Mouse (Mus musculus) stomach, embryonic 16.5 days (tissue): ENCODE results near the gene Zfp975. TPM values are rescaled to one million over a fixed set of nuclear protein-coding genes. Genes with fewer than 3 reads are reported as not detected.
"Not testable (repeated sequence)": the region's sequence is repeated elsewhere in the genome, so short reads cannot be mapped to it uniquely, and the experiment has no call there.

Experiments
- ATAC-seq: fragments of 200-750 bp; cut with Nextera tagmentation; 2 replicates; pipeline ENCODE4 v1.8.0; 2017; ENCODE audit warnings: moderate number of reproducible peaks, moderate TSS enrichment; ENCODE audit not compliant: insufficient read depth, low FRiP score
- H3K27ac ChIP-seq: fragments of 300-500 bp; sonication (generic); 2 replicates; pipeline ENCODE4 v1.5.1; 2014; ENCODE audit warnings: low read length
- H3K27me3 ChIP-seq: fragments of 300-500 bp; sonication (generic); 2 replicates; pipeline ENCODE4 v1.6.1; 2014; ENCODE audit warnings: low read length, control low read depth, mixed read lengths; ENCODE audit not compliant: control insufficient read depth, insufficient read depth
- H3K36me3 ChIP-seq: fragments of 300-500 bp; sonication (generic); 2 replicates; pipeline ENCODE4 v1.6.1; 2014; ENCODE audit warnings: low read length; ENCODE audit not compliant: control insufficient read depth, insufficient read depth
- H3K4me1 ChIP-seq: fragments of 300-500 bp; sonication (generic); 2 replicates; pipeline ENCODE4 v1.6.1; 2014; ENCODE audit warnings: low read length, control low read depth, mixed read lengths; ENCODE audit not compliant: control insufficient read depth, insufficient read depth
- H3K4me2 ChIP-seq: fragments of 300-500 bp; sonication (generic); 2 replicates; pipeline ENCODE4 v1.6.1; 2014; ENCODE audit warnings: low read depth, low read length, mixed read lengths
- H3K4me3 ChIP-seq: fragments of 300-500 bp; sonication (generic); replicated peaks from 2 replicates; pipeline ENCODE4 v1.5.1; 2014; ENCODE audit warnings: mild to moderate bottlenecking, low read length
- H3K9ac ChIP-seq: fragments of 300-500 bp; sonication (generic); 2 replicates; pipeline ENCODE4 v1.6.1; 2014; ENCODE audit warnings: low read length
- H3K9me3 ChIP-seq: fragments of 300-500 bp; sonication (generic); replicated peaks from 2 replicates; pipeline ENCODE4 v1.6.1; 2016; ENCODE audit warnings: low read length, control low read depth; ENCODE audit not compliant: control insufficient read depth
- WGBS: fragments of 180-500 bp; shearing (Covaris S2); extraction: QIAGEN DNeasy Blood & Tissue Kit; methylation state at CpG from one replicate; pipeline ENCODE4 v1.1.7; 2014; 5-methylcytosine and 5-hydroxymethylcytosine counted together
- polyA plus RNA-seq: library from polyadenylated mRNA; unstranded; fragments of >200 nt; fragmentation: Nextera tagmentation; extraction: Ambion mirVana; gene quantifications from 2 replicates; pipeline ENCODE4 v1.2.1, GENCODE M21; 2015

Zfp975 gene
- polyA plus RNA-seq, 1 experiment from 2014 or later, result 7.8 TPM

DNA sequence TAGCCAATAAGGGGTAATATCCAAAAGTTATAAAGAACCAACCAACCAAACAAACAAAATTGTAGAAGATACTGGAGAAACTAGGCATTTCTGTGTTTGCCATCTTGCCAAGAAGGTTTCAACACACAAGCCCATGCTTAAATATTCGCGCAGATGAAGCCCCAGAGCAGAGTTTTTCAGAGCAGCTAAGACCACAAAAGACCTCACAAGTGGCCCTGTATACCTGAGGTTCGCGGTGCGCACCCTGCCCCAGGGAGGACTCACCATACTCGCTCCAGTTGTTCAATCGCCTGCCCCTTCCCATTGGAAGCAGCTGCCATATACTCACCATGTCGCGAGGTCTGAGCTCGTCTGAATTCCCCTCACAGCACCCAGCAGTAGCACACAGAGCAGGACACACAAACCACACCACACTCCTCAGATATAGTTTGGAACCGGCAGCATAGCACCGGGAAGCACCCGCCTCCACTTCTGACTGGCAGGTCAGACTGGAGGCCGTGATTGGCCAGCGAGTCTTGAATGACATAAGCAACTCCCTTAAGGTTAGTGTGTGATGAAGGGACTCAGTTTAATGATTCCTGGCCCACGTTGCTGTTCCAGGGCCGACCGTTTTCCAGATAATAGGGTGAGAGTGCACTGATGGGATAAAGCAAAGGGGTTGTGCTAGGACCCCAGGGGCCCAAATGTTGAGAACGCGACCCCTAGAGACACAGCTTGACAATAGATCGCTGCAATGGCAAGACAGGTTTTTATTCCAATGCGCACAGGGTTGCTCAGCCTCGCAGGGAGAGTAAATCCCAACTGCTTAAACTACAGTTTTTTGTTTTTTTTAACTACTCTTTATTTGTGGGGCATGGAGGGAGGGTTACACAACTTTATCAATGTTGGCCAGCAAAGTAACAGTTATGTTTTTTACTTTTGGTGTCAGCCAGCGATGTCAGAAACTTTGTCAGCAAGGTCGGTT, 50.1 kb downstream of the Zfp975 start, which contains the start of gene Zfp976:
Gene Zfp976, minus strand, starts transcription at position 437 of the 964 bp plus-strand sequence.
- H3K36me3 ChIP-seq, H3K27ac ChIP-seq, H3K27me3 ChIP-seq, H3K4me1 ChIP-seq, H3K9me3 ChIP-seq: not testable (repeated sequence)
- ATAC-seq, result peak; percentile 97
- 1% methylated on average over 25 of the region's 25 CpGs for WGBS
- H3K4me3 ChIP-seq, result peak within 1 kb of the TSS; percentile 54
- peak within 1 kb of the TSS; percentile 50 for H3K4me2 ChIP-seq
- H3K9ac ChIP-seq, result peak within 1 kb of the TSS; percentile 69

GRCm38 (mm10) chr7:42631031-42631430, 61.5 kb downstream of the Zfp975 start:
- not testable (repeated sequence) for H3K4me1 ChIP-seq, H3K4me3 ChIP-seq, H3K36me3 ChIP-seq, H3K4me2 ChIP-seq, H3K27me3 ChIP-seq, H3K27ac ChIP-seq, ATAC-seq, H3K9ac ChIP-seq, H3K9me3 ChIP-seq

Other genes with a start within 250 kb of the Zfp975 start
- gene 4933421I07Rik, start 244.6 kb downstream of the Zfp975 start, polyA plus RNA-seq, result not detected in 2 replicates
- gene Zfp141, start 187.0 kb downstream of the Zfp975 start, polyA plus RNA-seq, result 7.9 and 8.3 TPM in 2 replicates
- not detected in 2 replicates for gene Gm21028, start 114.2 kb downstream of the Zfp975 start, polyA plus RNA-seq
- 0.95 and 1.9 TPM in 2 replicates for gene Zfp977, start 100.2 kb downstream of the Zfp975 start, polyA plus RNA-seq
- gene Zfp976, start 50.2 kb downstream of the Zfp975 start, polyA plus RNA-seq, result 3.2 and 3.7 TPM in 2 replicates
- gene Gm17067, start 34.3 kb upstream of the Zfp975 start, polyA plus RNA-seq, result not detected in 2 replicates
- gene Vmn2r62, start 100.8 kb upstream of the Zfp975 start, polyA plus RNA-seq, result not detected in 2 replicates
- gene Gm2381, start 174.5 kb upstream of the Zfp975 start, polyA plus RNA-seq, result not detected in 2 replicates
- not detected in 2 replicates for gene Vmn2r63, start 241.1 kb upstream of the Zfp975 start, polyA plus RNA-seq